Mouse (Mus musculus): ENCODE data around the gene Gm21915.
A peak's percentile ranks its signal among the peaks of the same experiment; 100 is the strongest.

Gene Gm21915

DNA sequence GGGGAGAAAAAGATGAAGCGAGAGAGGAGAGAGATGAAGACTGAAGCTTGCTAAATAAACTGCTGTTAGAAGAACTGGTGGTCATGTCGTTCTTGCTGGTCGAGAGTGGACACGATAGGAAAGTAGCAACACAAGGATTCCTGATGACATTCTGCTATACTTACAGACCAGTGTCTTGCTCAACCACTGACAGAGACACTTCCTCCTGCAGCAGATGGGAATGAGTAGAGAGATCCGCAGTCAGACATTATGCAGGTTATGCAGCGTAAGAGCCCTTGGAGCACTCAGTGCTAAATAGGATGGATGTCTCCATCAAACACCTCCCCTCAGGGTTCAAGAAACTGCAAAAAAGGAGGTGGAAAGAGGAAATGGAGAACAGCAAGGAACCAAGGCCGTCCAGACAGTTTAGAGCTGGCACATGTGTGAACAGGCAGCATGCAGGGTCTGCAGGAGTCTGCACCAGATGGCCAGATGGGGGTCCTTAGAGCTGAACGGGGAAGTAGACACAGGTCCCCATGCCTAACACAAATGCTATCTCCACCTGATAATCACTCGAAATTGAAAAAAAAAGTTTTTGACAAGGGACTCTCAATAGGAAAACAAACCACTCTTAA, 4.1 kb upstream of the Gm21915 start:
- DNase-seq (ENCODE audit: low read depth, low spot score), result no peak

DNA sequence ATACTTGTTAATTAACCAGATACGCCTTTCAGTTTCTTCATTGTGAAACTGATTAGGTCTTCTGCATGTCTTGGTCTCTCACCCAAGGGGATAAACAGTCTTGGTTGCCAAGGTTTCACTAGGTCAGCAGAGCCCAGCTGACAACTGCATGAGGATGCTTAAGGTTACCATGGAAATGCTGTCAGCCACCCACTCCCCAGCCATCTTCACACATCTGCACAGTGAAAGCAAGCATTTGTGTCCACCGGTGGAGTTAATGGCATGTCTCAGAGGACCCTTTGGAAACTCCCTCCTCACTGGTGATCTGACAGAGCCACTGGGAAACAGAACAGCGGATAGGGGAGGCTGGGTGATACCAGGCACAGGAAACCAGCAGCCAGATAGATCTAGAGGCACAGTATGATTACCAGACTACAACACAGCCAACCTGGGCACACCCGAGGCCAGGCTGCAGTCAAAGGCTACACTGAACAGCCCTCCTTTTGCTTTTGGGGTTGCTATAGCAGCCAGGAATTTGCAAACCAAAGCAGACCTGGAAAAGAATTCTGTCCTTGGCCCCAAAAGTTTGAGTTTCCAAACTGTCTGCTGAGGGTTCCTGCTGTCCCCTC, 1.0 kb downstream of the Gm21915 start:
- DNase-seq (ENCODE audit: low read depth, low spot score), result peak; percentile 58

DNA sequence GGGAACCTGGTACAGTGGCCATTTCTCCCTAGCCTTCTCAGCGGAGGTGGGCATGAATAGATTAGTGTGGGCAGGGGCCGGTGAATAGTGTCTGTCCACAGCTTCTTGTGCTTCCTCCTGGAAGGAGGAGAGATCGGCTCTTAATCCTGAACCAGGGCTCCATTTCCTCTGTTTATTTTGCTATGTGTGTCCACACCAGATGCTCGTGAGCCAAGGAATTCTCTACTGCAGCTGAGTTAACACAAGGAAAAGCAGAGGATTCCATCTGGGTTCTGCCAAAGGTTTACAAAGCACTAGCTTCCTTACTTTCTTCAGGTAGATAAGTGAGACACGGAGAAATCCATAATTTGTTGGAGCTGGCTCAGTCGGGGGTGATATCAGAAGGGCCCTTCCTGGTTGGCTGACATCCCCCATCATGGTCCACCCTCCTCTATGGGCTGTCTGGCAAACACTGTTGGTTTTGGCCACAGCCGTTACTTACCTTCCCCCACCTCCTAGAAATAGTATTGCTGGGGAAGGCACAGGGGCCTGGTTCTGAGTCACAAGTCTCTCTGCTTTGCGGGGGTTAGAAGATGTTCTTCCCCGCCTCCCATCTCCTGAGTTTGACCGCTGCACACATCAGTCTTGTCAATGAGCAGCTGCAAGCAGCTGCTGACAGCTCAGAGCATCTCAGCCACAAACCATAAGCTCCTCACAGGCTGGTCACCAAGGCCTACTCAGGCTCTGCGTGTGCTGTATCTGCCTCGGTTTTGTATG, 5.0 kb downstream of the Gm21915 start:
- DNase-seq (ENCODE audit: low read depth, low spot score), result no peak

DNA sequence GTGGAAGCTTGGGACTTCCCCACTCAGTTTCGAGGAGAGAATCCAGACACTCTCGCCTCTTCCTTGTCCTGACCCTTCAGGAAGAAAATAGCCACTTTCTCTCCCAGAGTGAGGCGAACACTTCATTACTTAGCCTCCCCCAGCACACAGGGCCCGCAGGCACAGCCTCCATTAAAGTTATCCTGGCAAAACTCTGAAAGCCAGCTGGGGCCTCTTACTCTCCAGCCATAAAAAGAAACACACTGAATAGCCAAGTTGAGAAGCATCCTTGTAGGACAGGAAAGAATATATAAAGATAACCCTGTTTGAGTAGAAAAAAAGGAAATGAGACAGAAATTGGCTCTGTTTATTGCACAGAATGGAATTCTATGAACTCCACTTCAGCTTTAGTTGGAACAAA, 8.2 kb downstream of the Gm21915 start:
- no peak for DNase-seq (ENCODE audit: low read depth, low spot score)

DNA sequence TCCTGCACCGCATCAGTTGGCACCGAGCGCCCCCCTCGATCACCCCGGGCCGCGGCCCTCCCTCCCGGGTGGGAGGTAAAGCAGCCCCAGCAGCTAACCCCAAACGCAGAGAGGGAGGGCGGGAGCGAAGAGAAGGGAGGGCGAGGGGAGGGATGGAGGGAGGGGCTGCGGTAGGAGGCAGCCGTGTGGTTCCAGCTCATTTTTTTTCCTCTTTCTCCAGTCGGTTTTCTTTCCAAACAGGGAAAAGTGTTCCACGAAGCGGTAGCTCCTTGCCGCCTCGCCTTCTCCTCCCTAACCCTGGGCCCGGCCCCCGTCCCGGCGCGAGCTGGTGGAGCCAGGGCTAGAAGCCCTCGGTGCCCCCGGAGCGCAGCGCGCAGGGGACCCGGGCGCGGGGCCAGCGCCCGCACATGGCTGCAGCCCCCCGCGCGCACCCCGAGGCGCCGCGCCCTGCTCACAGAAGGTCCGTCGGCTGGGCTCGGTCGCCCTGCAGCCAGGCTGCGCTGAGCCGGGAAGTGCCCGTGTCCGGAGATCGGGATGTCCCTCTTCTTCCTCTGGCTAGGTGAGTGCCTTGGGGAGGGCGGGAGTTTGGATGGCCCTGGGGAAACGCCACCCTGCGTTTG, 15.5 kb downstream of the Gm21915 start, which contains the start of gene Clmp:
TSS of gene Clmp (plus strand) at position 162 of the 620 bp plus-strand sequence.
- no peak for DNase-seq (ENCODE audit: low read depth, low spot score)

DNA sequence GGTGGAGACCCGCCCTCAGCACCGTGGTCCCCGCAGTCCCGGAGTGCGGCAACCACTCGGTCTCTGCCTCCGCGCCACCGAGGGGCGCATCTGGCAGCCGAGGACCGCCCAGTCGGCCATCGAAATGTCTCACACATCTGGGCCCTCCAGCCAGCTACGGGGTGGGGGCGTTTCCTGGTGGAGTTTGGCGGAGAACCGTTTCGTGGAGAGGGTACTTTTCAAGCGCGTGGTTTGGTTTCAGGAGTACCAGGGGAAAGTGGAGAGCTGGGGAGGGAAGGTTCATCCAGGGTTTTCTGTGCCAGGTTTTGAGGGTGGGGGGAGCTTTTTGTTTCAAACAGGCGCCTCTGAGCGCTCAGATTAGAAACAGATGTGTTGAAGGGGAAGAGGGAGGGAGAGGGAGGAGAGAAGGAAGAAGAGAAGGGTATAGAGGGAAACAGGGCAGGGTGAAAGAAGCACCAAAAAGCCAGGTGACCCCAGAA, 16.0 kb downstream of the Gm21915 start:
- DNase-seq (ENCODE audit: low read depth, low spot score), result peak; percentile 36

DNA sequence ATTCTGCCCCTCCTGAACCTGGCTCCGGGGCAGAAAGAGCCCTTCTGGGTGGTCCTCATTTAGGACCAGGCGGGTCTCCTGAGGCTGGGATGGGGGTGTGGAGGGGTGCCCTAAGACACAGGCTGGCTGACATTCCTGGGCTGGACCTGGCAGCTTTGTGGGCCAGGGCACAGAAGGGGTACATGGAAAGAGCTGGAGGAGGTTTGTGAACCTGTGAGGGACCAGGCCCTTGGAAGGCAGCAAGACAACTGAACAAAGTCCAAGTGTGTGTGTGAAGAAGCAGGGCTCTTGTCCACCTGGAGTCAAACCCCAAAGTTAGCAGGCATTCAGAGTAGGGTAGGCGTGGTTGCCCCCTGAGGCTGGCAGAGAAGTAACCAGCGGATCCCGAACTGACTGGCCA, 16.6 kb downstream of the Gm21915 start:
- no peak for DNase-seq (ENCODE audit: low read depth, low spot score)

DNA sequence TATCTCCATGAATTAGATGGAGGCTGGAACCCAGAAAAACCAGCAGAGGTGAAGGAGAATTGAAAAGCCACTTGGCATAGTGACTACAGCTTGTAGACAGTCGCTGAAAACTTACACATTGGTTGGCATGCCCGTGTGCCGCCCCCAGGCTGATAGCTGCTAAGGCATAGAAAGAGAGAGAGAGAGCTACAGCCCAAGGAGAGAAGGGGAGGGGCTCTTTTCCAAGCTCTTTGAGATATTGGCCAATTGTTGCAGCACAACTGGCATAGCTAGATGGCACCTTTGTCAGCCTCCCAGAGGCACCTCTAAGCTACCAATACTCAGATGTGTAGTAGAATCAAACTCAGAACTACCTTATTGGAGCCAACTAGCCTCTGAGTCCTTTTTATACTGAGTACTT, 17.1 kb downstream of the Gm21915 start:
- DNase-seq (ENCODE audit: low read depth, low spot score), result no peak

DNA sequence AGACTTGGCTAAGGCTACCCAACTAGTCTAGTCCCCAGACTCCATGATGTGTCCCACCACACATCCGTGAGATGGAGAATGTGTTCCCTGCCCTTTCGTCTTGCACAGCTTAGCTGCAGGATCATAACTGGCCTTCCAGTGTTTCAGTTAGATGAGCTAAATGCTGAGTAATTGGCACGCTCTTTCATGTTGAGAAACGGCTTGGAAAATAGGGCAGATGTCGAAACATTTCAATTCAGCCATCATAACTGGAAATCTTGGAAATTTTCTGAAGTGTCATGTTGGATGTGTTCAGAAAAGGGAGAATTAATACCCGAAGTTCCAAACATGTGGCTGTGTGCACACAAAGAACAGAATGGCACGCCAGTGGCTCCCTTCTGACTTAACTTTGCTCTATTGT, 20.1 kb downstream of the Gm21915 start:
- peak; percentile 58 for DNase-seq (ENCODE audit: low read depth, low spot score)

DNA sequence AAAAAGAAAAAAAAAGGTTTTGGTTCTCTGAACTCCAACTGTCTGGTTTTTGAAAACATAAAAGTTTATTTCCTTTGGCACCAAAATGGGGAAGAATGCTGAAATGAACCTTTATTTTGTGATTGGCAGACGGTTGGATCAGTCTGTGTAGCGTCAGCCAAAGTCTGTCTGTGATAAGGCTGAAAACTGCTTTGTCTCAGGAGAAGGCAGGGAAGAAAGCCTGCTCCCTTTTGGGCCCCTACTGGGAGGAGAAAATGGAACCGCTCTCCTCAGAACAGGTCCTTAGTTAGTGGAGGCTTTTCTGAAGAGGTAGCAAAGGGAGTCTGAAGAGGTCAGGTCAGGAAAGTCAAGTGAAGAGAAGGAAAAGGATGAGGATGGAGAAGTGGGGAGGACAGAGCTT, 22.6 kb downstream of the Gm21915 start:
- DNase-seq (ENCODE audit: low read depth, low spot score), result no peak

DNA sequence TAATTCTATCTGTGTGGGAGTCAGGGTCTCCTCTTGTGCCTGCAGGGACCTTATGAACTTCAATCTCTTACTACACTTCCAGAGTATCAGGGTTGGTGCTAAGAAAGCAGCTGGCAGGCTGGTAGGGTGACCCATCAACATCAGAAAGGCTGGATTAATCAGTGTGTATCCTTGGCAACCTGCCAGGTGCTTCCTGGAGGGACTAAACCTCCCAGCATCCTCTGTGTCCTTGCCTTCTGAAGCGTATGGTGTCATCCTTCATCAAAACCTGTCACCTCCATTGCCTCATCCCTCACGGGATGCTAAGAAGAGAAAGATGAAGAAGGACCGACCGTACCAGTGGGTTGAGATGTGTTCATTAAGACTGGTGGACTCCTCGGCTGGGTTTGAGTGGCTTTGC, 23.4 kb downstream of the Gm21915 start:
- no peak for DNase-seq (ENCODE audit: low read depth, low spot score)

DNA sequence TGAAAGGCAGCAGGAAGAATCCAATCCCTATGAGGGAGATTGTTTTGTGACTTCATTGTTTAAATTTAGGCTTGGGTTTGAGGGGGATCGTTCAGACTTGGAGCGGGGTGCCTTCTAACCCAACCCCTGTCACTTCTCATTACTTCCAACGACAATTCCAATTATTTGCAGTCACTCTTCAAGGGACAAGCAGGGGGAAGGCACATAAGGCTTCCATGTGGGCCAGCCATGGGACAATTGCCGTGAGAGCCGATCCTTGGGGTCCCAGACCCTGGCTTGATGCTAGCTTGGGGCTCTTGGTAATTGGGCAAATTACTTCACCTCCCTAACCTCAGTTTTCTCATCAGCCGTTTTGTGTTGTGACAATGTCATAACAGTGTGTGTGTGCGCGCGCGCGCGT, 23.9 kb downstream of the Gm21915 start:
- no peak for DNase-seq (ENCODE audit: low read depth, low spot score)

DNA sequence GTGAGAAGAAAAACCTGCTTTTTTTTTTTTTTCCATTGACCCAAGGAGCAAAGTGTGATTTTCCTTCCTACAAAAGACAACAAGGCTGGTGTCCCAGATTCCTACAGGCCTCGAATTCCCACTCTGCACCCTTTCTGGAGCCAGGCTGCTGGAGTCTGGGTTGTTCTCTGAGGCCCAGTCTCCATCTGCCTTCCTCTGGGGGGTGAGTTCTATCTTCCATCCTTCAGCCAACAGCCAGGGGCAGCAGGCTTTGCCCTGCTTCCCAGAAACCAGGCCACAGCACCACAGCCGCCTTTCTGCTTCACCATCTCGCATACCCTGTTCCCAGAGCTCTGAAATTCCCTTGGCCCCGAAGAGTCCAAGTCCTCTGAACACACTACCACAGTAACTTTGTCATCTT, 25.7 kb downstream of the Gm21915 start:
- DNase-seq (ENCODE audit: low read depth, low spot score), result no peak

DNA sequence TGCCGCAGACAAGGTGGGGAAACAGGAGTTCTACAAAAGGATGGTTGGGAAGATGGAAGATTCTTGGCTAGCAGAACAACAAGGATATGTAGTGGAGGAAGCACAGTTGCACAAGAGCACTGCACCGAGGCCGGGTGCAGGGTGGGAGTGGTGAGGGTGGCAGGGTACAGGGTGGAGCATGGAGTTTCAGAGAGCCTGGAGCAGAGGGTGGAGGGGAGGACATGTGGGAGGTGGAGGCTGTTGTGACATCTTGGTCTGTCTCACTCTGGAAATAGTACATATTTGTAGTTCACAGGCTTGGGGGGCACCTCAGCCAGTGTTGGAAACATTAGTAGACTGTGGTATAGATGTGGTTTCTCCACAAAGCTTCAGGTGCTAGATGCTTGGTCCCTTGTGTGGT, 28.8 kb downstream of the Gm21915 start:
- no peak for DNase-seq (ENCODE audit: low read depth, low spot score)

DNA sequence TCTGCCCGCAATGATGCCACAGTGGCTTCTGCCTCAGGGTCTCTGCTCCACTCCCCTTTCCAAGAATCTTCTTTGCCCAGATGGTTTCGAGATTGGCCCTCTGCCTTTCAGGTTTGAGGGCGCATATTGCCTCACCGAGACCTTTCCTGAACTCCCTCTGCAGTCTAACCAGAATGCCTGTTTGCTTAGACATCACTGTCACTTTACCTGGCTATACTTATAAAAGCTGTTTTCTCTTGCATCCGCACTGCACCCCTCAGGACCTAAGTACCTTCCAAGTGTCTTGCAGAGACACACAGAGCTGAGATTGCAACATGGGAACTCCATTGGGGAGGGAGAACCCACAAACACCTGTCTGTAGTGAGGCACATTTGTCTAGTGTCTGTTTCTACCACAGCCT, 29.8 kb downstream of the Gm21915 start:
- no peak for DNase-seq (ENCODE audit: low read depth, low spot score)

DNA sequence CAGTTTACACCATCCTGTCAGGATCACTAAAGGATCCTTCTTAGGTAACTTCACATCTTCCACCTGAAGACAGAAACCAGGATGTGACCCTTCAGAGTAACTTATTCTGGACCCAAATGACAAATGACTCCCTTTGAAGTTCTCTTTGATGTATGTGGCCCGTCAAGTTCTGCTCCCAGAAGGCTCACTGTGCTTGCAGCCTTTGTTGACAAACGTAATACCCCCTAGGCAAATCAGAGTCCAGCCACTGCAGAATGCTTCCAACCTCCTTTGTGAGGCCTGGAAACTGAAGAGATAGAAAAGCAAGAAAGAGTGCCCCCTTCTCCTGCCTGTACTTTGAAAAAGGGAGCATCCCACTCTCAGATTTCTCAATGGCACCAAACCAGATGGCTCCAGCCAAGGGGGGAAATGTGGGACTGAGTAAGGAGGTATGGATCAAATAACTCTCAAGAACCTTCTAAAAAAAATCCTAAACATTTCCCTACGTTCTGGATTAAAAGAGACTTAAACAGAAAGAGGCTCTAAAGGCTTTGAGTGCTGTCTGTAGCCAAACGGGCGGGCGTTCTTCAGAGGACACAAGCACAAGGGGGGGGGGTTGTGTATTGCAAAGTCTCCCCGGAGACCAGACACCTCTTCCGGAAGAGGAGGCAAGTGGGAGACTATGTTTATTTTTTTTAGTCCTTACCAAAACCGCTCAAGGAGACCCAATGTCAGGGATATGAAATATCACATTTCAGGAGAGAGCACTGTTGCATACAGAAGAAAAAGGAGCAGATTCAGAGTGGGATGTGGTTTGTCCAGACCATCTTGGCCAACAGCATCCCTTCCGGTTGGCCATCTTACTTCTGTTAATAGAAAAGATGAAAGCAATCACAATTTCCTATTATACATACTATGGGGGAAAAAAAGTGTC, 34.2 kb downstream of the Gm21915 start:
- DNase-seq (ENCODE audit: low read depth, low spot score), result no peak

DNA sequence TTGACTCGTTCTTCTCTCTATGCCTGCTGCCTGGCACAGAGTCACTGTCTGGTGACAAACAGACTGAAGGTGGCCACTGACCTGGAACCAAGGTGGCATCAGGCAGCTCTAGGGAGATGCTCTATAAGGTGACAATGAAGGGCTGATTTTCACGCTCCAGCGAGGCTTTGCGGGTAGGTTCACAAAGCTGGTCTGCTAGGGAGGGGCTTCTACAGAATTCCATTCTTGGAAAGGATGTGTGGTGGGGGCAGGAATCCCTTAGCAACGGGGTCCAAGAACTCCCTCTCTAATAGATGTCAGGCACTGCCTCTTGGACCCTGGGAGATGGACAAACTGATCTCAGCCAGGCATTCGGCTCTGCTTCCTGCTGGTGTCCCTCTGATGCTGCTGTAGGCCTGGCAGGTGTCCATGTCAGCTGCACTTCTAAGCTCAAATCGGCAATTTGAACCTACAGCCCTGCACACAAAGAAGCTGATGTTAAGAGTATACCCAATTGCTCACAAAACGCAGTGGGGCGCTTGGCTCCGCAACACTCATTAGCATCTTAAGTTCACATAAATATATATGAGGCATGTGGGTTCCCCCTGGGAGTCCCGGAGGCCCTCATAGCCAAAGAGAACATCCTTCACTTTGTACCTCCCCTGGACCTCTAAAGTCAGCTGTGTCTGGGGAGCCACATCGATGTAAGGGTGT, 38.2 kb downstream of the Gm21915 start:
- DNase-seq (ENCODE audit: low read depth, low spot score), result peak; percentile 21

DNA sequence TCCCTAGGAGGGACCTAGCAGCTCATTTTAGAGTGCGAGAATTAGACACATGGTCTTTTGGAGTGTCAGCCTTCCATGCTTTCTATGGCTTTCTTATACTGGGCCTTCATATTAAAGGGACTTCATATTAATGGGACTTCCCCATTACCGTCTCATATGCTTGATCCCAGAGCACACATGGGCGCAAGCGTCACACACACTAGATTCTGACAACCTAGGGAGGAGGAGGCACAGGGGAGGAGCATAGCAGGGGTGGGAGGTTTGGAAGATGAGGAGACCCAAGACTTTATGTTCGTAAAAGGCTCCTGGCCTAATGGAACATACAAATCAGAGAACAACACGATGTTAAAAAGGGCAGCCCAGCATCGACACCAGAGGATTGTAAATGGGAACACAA, 38.7 kb downstream of the Gm21915 start:
- no peak for DNase-seq (ENCODE audit: low read depth, low spot score)

DNA sequence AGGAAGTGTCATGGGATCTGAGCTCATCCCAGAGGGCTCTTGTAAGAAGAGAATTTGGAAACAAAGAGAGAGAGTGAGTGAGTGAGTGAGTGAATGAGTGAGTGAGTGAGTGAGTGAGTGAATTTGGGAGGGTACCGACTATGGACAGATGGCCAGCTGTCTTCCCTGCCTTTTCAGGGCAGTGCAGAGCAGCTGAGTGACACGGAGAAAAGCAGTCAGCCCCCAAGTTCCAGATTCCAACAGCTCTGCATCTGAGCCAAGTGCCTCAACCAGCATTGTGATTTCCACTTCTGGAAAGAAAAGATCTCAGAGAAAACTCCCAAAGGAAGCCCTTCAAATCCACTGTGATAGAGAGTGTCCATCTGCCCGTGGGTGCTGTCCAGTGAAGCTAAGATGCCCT, 39.2 kb downstream of the Gm21915 start:
- no peak for DNase-seq (ENCODE audit: low read depth, low spot score)

DNA sequence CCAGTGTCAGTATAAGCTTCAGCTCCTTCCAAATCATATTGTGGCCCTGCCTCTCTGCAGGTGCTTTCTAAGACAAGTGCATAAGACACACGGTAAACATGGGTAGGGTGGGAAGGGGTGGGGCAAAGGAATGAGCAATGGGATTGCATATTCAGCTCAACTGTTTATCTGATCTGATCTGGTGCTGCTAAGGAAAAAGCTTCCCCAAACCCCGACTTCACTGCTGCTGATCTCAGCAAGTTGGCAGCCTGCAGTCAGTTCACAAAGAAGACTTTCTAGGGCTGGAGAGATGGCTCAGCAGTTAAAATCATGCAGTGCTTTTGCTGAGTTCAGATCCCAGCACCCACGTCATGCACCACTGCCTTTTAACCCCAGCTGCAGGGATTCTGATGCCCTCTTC, 39.6 kb downstream of the Gm21915 start:
- DNase-seq (ENCODE audit: low read depth, low spot score), result no peak

DNA sequence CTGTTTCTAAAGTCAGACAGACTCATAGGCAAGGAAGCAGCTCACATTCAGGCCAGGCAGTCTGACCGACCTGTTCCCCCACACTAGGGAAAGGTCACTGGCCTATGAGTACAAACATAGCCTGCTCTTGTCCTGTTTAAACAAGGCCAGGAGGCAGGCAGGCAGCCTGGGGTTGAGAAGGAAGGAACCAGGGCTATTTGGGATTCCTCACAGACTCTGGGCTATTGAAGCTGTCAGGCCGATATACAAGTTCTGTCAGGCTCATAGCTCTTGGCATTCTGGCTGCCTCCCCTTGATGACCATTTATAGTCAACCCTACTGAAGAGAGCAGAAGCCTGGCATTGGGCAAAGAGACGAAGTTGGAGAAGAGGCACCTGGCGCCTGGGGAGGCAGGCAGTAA, 41.2 kb downstream of the Gm21915 start:
- no peak for DNase-seq (ENCODE audit: low read depth, low spot score)

Data from skeletal muscle tissue, adult 2 months (tissue).